Comparison of ENCODE assay signal across 9 mouse cellular contexts in genomic region chrX:166477393-166477792, GRCm38 (mm10). TPM values are rescaled to one million over a fixed set of nuclear protein-coding genes. Genes with fewer than 3 reads are reported as not detected.
DNase-seq lines count a peak whose midpoint lies in the region; ATAC-seq and TF ChIP-seq lines count a peak whose summit lies in the region.
"Had no signal": no experiment of that assay in that cellular context is flagged by ENCODE, and none has a peak within 500 bp of the region (broad histone marks: within the 10 kb centered on the region; RNA-seq: fewer than 3 reads in every experiment).

No protein-coding gene starts in this region.

- no peak for ATAC-seq in hindbrain, embryonic 12.5 days (ENCODE audit: low FRiP score)
- ATAC-seq in forebrain, embryonic 15.5 days (replicated peaks): no peak
- ATAC-seq in liver, embryonic 14.5 days (ENCODE audit: insufficient read depth): no peak

- DNase-seq in hindbrain, embryonic 10.5 days (ENCODE audit: low spot score): no peak
- no peak for DNase-seq in liver, embryonic 14.5 days (ENCODE audit: low read depth in 3 of 3, low spot score in 3 of 3)
- DNase-seq in B cell, adult 2 months: no peak
- no peak for DNase-seq in gastrocnemius, postnatal 25 days
- DNase-seq in layer of hippocampus, adult 8-10 months (ENCODE audit: low spot score in 2 of 2): no peak

- WGBS in hindbrain, embryonic 12.5 days: 71% methylated on average over 6 of the region's 6 CpGs
- 84% methylated on average over 6 of the region's 6 CpGs for WGBS in hindbrain, embryonic 10.5 days
- 76% methylated on average over 6 of the region's 6 CpGs for WGBS in forebrain, embryonic 15.5 days
- WGBS in liver, embryonic 14.5 days (ENCODE audit: insufficient replicate concordance): 78% methylated on average over 6 of the region's 6 CpGs

- peak overlapping the region; percentile 16 for H3K4me2 ChIP-seq in hindbrain, embryonic 12.5 days (replicated peaks)
- H3K4me2 ChIP-seq in forebrain, embryonic 15.5 days (replicated peaks): peak overlapping the region; percentile 19
- H3K4me2 ChIP-seq in liver, embryonic 14.5 days (ENCODE audit: low read depth): peak overlapping the region; percentile 75

- H3K9ac ChIP-seq in hindbrain, embryonic 12.5 days: no peak overlapping the region
- H3K9ac ChIP-seq in ES-Bruce4 (ENCODE audit: low read depth, poor library complexity, severe bottlenecking): no peak overlapping the region
- H3K9ac ChIP-seq in forebrain, embryonic 15.5 days (replicated peaks): no peak overlapping the region
- no peak overlapping the region for H3K9ac ChIP-seq in liver, embryonic 14.5 days (replicated peaks)

- H3K36me3 ChIP-seq in hindbrain, embryonic 12.5 days: no peaks in the 10 kb centered on the region
- peaks cover 11% of the 10 kb centered on the region for H3K36me3 ChIP-seq in hindbrain, embryonic 10.5 days
- H3K36me3 ChIP-seq in ES-Bruce4 (ENCODE audit: control insufficient read depth, insufficient read depth, low read length, poor library complexity, severe bottlenecking): peaks cover 17% of the 10 kb centered on the region
- H3K36me3 ChIP-seq in forebrain, embryonic 15.5 days: no peaks in the 10 kb centered on the region
- H3K36me3 ChIP-seq in liver, embryonic 14.5 days (replicated peaks; ENCODE audit: control insufficient read depth, insufficient read depth, low read depth): no peaks in the 10 kb centered on the region; the same call in 1 of the 2 replicates

- no peaks in the 10 kb centered on the region for H3K9me3 ChIP-seq in hindbrain, embryonic 12.5 days (replicated peaks)
- H3K9me3 ChIP-seq in hindbrain, embryonic 10.5 days: no peaks in the 10 kb centered on the region
- no peaks in the 10 kb centered on the region for H3K9me3 ChIP-seq in ES-Bruce4 (replicated peaks; ENCODE audit: control insufficient read depth, insufficient read depth, low read length, poor library complexity, severe bottlenecking)
- H3K9me3 ChIP-seq in forebrain, embryonic 15.5 days: no peaks in the 10 kb centered on the region
- no peaks in the 10 kb centered on the region for H3K9me3 ChIP-seq in liver, embryonic 14.5 days (ENCODE audit: control insufficient read depth, low read length)
- H3K9me3 ChIP-seq: G1E had no signal

- no peak for TF ChIP-seq POLR2A in ES-Bruce4 (IDR thresholded peaks at IDR 0.05; ENCODE audit: insufficient read depth, low read length)

- TF ChIP-seq EP300 in ES-Bruce4 (IDR thresholded peaks at IDR 0.05; ENCODE audit: insufficient read depth, low read depth, low read length): no peak
- TF ChIP-seq EP300 in liver, embryonic 14.5 days (IDR thresholded peaks at IDR 0.05; ENCODE audit: low read depth): no peak

- peaks cover 12% of the 10 kb centered on the region for H3K27me3 ChIP-seq in hindbrain, embryonic 12.5 days
- H3K27me3 ChIP-seq in hindbrain, embryonic 10.5 days (ENCODE audit: insufficient read depth, poor library complexity, severe bottlenecking): peaks cover 20% of the 10 kb centered on the region
- no peaks in the 10 kb centered on the region for H3K27me3 ChIP-seq in ES-Bruce4 (ENCODE audit: control insufficient read depth, insufficient read depth, low read length, poor library complexity, severe bottlenecking)
- H3K27me3 ChIP-seq in forebrain, embryonic 15.5 days: no peaks in the 10 kb centered on the region
- H3K27me3 ChIP-seq in liver, embryonic 14.5 days (ENCODE audit: control insufficient read depth, insufficient read depth, low read length): no peaks in the 10 kb centered on the region

- no peak overlapping the region for H3K4me3 ChIP-seq in hindbrain, embryonic 12.5 days
- H3K4me3 ChIP-seq in hindbrain, embryonic 10.5 days: no peak overlapping the region
- H3K4me3 ChIP-seq in ES-Bruce4 (ENCODE audit: low read depth, low read length): peak overlapping the region; percentile 33
- no peak overlapping the region for H3K4me3 ChIP-seq in forebrain, embryonic 15.5 days
- no peak overlapping the region for H3K4me3 ChIP-seq in liver, embryonic 14.5 days (ENCODE audit: insufficient read depth in 1 of 2, low read depth in 2 of 2, low read length in 2 of 2)

- TF ChIP-seq CTCF in ES-Bruce4 (IDR thresholded peaks at IDR 0.05; ENCODE audit: low read depth, low read length): no peak
- TF ChIP-seq CTCF in liver, embryonic 14.5 days (IDR thresholded peaks at IDR 0.05; ENCODE audit: low read depth): no peak

- peaks cover 3% of the 10 kb centered on the region for H3K4me1 ChIP-seq in hindbrain, embryonic 12.5 days
- H3K4me1 ChIP-seq in hindbrain, embryonic 10.5 days (replicated peaks): no peaks in the 10 kb centered on the region
- no peaks in the 10 kb centered on the region for H3K4me1 ChIP-seq in ES-Bruce4 (ENCODE audit: control insufficient read depth, insufficient read depth, low read length)
- peaks cover 9% of the 10 kb centered on the region for H3K4me1 ChIP-seq in forebrain, embryonic 15.5 days
- H3K4me1 ChIP-seq in liver, embryonic 14.5 days (replicated peaks; ENCODE audit: control insufficient read depth in 2 of 2, insufficient read depth in 2 of 2, low read length in 1 of 2): peaks cover 0 to 3% of the 10 kb centered on the region in 2 experiments; a peak in 2 of 4 replicates

- no peak overlapping the region for H3K27ac ChIP-seq in hindbrain, embryonic 12.5 days
- no peak overlapping the region for H3K27ac ChIP-seq in hindbrain, embryonic 10.5 days
- no peak overlapping the region; the same call in 1 of the 2 replicates for H3K27ac ChIP-seq in ES-Bruce4 (ENCODE audit: insufficient read depth, low read length)
- no peak overlapping the region for H3K27ac ChIP-seq in forebrain, embryonic 15.5 days (replicated peaks)
- H3K27ac ChIP-seq in liver, embryonic 14.5 days: no peak overlapping the region

RNA-seq across cellular contexts. Expression of gene Rab9, which starts 2.3 kb away (rescaled TPM):
- 50.8 and 55.6 TPM in 2 replicates for polyA plus RNA-seq in hindbrain, embryonic 12.5 days (2016; fragmentation: Nextera tagmentation; extraction: Ambion mirVana)
- 43.3 and 44.8 TPM in 2 replicates for polyA plus RNA-seq in hindbrain, embryonic 10.5 days (2016; fragmentation: Nextera tagmentation; extraction: Ambion mirVana)
- polyA plus RNA-seq in ES-Bruce4 (2011; ENCODE audit: insufficient read depth, insufficient read length, low read depth, missing spikeins): 74.9 and 75.8 TPM in 2 replicates
- polyA plus RNA-seq in forebrain, embryonic 15.5 days (2015; fragmentation: Nextera tagmentation; extraction: Ambion mirVana): 46.5 and 48.3 TPM in 2 replicates
- polyA plus RNA-seq in liver, embryonic 14.5 days (2012; rRNA removed): 6.7 and 11.3 TPM in 2 replicates
- polyA plus RNA-seq in liver, embryonic 14.5 days (2014; fragmentation: Nextera tagmentation; extraction: Ambion mirVana): 22.2 and 22.3 TPM in 2 replicates
- total RNA-seq in gastrocnemius, postnatal 25 days (2021): 10 to 100 TPM; 14.3 to 14.6 TPM
- total RNA-seq in layer of hippocampus, adult 8-10 months (2022): 10 to 100 TPM; 35.9 to 42.8 (median 38.3) TPM

RNA-seq across cellular contexts. Expression of gene Ofd1, which starts 36.9 kb away (rescaled TPM):
- 9.8 and 10.4 TPM in 2 replicates for polyA plus RNA-seq in hindbrain, embryonic 12.5 days (2016; fragmentation: Nextera tagmentation; extraction: Ambion mirVana)
- polyA plus RNA-seq in hindbrain, embryonic 10.5 days (2016; fragmentation: Nextera tagmentation; extraction: Ambion mirVana): 6.2 and 7.0 TPM in 2 replicates
- 19.7 and 19.8 TPM in 2 replicates for polyA plus RNA-seq in ES-Bruce4 (2011; ENCODE audit: insufficient read depth, insufficient read length, low read depth, missing spikeins)
- 7.7 and 7.8 TPM in 2 replicates for polyA plus RNA-seq in forebrain, embryonic 15.5 days (2015; fragmentation: Nextera tagmentation; extraction: Ambion mirVana)
- polyA plus RNA-seq in liver, embryonic 14.5 days (2012; rRNA removed): 0.79 and 1.5 TPM in 2 replicates
- polyA plus RNA-seq in liver, embryonic 14.5 days (2014; fragmentation: Nextera tagmentation; extraction: Ambion mirVana): 1.9 and 3.1 TPM in 2 replicates
- 1 to 10 TPM; 4.1 to 4.8 TPM for total RNA-seq in gastrocnemius, postnatal 25 days (2021)
- 1 to 10 TPM; 4.5 to 6.6 (median 5.7) TPM for total RNA-seq in layer of hippocampus, adult 8-10 months (2022)

RNA-seq across cellular contexts. Expression of gene Trappc2, which starts 37.0 kb away (rescaled TPM):
- polyA plus RNA-seq in hindbrain, embryonic 12.5 days (2016; fragmentation: Nextera tagmentation; extraction: Ambion mirVana): 57.0 and 58.5 TPM in 2 replicates
- 37.0 and 43.5 TPM in 2 replicates for polyA plus RNA-seq in hindbrain, embryonic 10.5 days (2016; fragmentation: Nextera tagmentation; extraction: Ambion mirVana)
- 11.0 and 12.3 TPM in 2 replicates for polyA plus RNA-seq in ES-Bruce4 (2011; ENCODE audit: insufficient read depth, insufficient read length, low read depth, missing spikeins)
- polyA plus RNA-seq in forebrain, embryonic 15.5 days (2015; fragmentation: Nextera tagmentation; extraction: Ambion mirVana): 67.9 and 72.5 TPM in 2 replicates
- polyA plus RNA-seq in liver, embryonic 14.5 days (2012; rRNA removed): 2.4 and 4.3 TPM in 2 replicates
- 10.4 and 11.5 TPM in 2 replicates for polyA plus RNA-seq in liver, embryonic 14.5 days (2014; fragmentation: Nextera tagmentation; extraction: Ambion mirVana)
- 10 to 100 TPM; 13.7 to 18.0 TPM for total RNA-seq in gastrocnemius, postnatal 25 days (2021)
- 10 to 100 TPM; 41.9 to 56.4 (median 52.3) TPM for total RNA-seq in layer of hippocampus, adult 8-10 months (2022)

RNA-seq across cellular contexts. Expression of gene Tceanc, which starts 41.0 kb away (rescaled TPM):
- 12.6 and 13.7 TPM in 2 replicates for polyA plus RNA-seq in hindbrain, embryonic 12.5 days (2016; fragmentation: Nextera tagmentation; extraction: Ambion mirVana)
- polyA plus RNA-seq in hindbrain, embryonic 10.5 days (2016; fragmentation: Nextera tagmentation; extraction: Ambion mirVana): 10.3 and 11.5 TPM in 2 replicates
- 9.9 and 10.5 TPM in 2 replicates for polyA plus RNA-seq in ES-Bruce4 (2011; ENCODE audit: insufficient read depth, insufficient read length, low read depth, missing spikeins)
- polyA plus RNA-seq in forebrain, embryonic 15.5 days (2015; fragmentation: Nextera tagmentation; extraction: Ambion mirVana): 7.8 and 8.1 TPM in 2 replicates
- 1.00 and 1.1 TPM in 2 replicates for polyA plus RNA-seq in liver, embryonic 14.5 days (2012; rRNA removed)
- 2.4 and 2.9 TPM in 2 replicates for polyA plus RNA-seq in liver, embryonic 14.5 days (2014; fragmentation: Nextera tagmentation; extraction: Ambion mirVana)
- total RNA-seq in gastrocnemius, postnatal 25 days (2021): 1 to 10 TPM; 1.7 to 2.0 TPM
- total RNA-seq in layer of hippocampus, adult 8-10 months (2022): 1 to 10 TPM; 1.3 to 1.8 (median 1.6) TPM

Comparison
In these comparisons a context has a peak if more than half of its experiments do, and no peak if none do; other contexts are left out.
1. H3K4me2 ChIP-seq: peak in every context shown above with its lines; median percentile 75 in liver, embryonic 14.5 days; 19 in forebrain, embryonic 15.5 days; 16 in hindbrain, embryonic 12.5 days.